Mouse (Mus musculus) layer of hippocampus, postnatal 10 days (tissue): ENCODE measurements at regions not wholly inside any gene's neighbourhood (a gene's known extent, or its start where the extent isn't known, plus 50 kb on each side); places are given as distances from the start of the nearest gene placed in this dataset.

Experiments used
- DNase-seq, 2 experiments: peaks; one replicate each; pipeline ENCODE4 v3.0.0; 2021; ENCODE audit warnings: low spot score in 2 of 2

GRCm38 (mm10) chr15:18685439-18685838 lies 133.3 kb upstream of the Cdh10 start:
- no peak for DNase-seq

GRCm38 (mm10) chr15:18696680-18697284 lies 122.0 kb upstream of the Cdh10 start:
- DNase-seq: no peak

GRCm38 (mm10) chr15:18744266-18744665 lies 74.5 kb upstream of the Cdh10 start:
- no peak for DNase-seq

- peak; percentile 48 to 69 for DNase-seq
These were observed 70.0 kb upstream of the Cdh10 start for GRCm38 (mm10) chr15:18748574-18749246.
